Mouse (Mus musculus) kidney, embryonic 14.5 days (tissue): Measurements from ENCODE around the gene Mrps21. TPM values are rescaled to one million over a fixed set of nuclear protein-coding genes. Genes with fewer than 3 reads are reported as not detected.
"Not testable (repeated sequence)": the region's sequence is repeated elsewhere in the genome, so short reads cannot be mapped to it uniquely, and the experiment has no call there.

ENCODE experiments used
- ATAC-seq: fragments of 200-750 bp; cut with Nextera tagmentation; 2 replicates; pipeline ENCODE4 v1.8.0; 2017; ENCODE audit warnings: moderate number of reproducible peaks, mild to moderate bottlenecking, moderate TSS enrichment, moderate library complexity; ENCODE audit not compliant: low FRiP score, low TSS enrichment
- H3K27ac ChIP-seq: fragments of 300-500 bp; sonication (generic); 2 replicates; pipeline ENCODE4 v1.5.1; 2014; ENCODE audit warnings: low read depth, mild to moderate bottlenecking, low read length, moderate library complexity, mixed read lengths
- H3K27me3 ChIP-seq: fragments of 300-500 bp; sonication (generic); 2 replicates; pipeline ENCODE4 v1.6.1; 2014; ENCODE audit warnings: mild to moderate bottlenecking, low read length; ENCODE audit not compliant: control insufficient read depth, insufficient read depth
- H3K36me3 ChIP-seq: fragments of 300-500 bp; sonication (generic); 2 replicates; pipeline ENCODE4 v1.6.1; 2014; ENCODE audit warnings: low read length, mixed read lengths; ENCODE audit not compliant: control insufficient read depth, insufficient read depth
- H3K4me1 ChIP-seq: fragments of 300-500 bp; sonication (generic); 2 replicates; pipeline ENCODE4 v1.6.1; 2014; ENCODE audit warnings: low read length, mixed read lengths; ENCODE audit not compliant: control insufficient read depth, insufficient read depth
- H3K4me2 ChIP-seq: fragments of 300-500 bp; sonication (generic); replicated peaks from 2 replicates; pipeline ENCODE4 v1.6.1; 2014; ENCODE audit warnings: low read depth, mild to moderate bottlenecking, low read length
- H3K4me3 ChIP-seq: fragments of 300-500 bp; sonication (generic); 2 replicates; pipeline ENCODE4 v1.5.1; 2014; ENCODE audit warnings: mild to moderate bottlenecking, low read length
- H3K9ac ChIP-seq: fragments of 300-500 bp; sonication (generic); 2 replicates; pipeline ENCODE4 v1.6.1; 2014; ENCODE audit warnings: low read depth, mild to moderate bottlenecking, low read length, moderate library complexity
- H3K9me3 ChIP-seq: fragments of 300-500 bp; sonication (generic); 2 replicates; pipeline ENCODE4 v1.6.1; 2016; ENCODE audit warnings: low read length; ENCODE audit not compliant: control insufficient read depth
- WGBS: fragments of 180-500 bp; shearing (Covaris S2); extraction: QIAGEN DNeasy Blood & Tissue Kit; methylation state at CpG from one replicate; pipeline ENCODE4 v1.1.7; 2014; 5-methylcytosine and 5-hydroxymethylcytosine counted together
- polyA plus RNA-seq: library from polyadenylated mRNA; unstranded; fragments of >200 nt; fragmentation: Nextera tagmentation; extraction: Ambion mirVana; gene quantifications from 2 replicates; pipeline ENCODE4 v1.2.1, GENCODE M21; 2014

Gene Mrps21
- polyA plus RNA-seq, result 377 and 496 TPM in 2 replicates

DNA sequence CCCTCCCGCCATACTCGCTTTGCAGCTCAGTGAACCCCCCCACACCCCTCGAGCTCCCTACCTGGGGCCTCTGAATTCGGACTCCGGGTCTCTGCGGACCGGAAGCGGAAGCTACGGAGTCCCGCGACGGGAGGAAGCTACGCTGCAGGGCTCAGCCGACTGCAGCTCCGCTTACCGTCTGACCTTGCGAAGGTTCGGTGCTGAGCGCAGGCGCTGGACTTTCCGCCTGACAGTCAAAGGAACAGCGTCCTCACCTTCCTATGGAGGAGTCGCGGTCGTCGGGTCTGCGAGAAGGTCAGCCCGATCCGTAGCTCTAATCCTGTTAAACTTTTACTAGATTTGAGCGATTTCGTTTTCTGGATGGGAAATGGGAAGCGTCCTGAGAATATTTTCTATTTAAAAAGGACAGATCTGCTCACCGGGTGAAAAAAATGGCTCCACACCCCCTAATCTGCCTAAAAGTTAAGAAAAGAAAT, at the start of gene Mrps21:
TSS of gene Mrps21 (minus strand) at position 128 of the 476 bp plus-strand sequence.
- Histone ChIP-seq H3K4me3 (peak within 1 kb of the TSS; percentile 79), H3K9ac (peak within 1 kb of the TSS; percentile 83), H3K27ac (peak within 1 kb of the TSS; percentile 77), H3K36me3 (peaks cover 23% of the 10 kb centered on the region), H3K4me1 (peaks cover 10% of the 10 kb centered on the region; the same call in 1 of the 2 replicates), H3K27me3 (no peaks in the 10 kb centered on the region), H3K9me3 (no peaks in the 10 kb centered on the region), H3K4me2 (peak within 1 kb of the TSS; percentile 68)
- peak; percentile 94 for ATAC-seq
- WGBS, result under 1% methylated on average over 33 of the region's 33 CpGs

DNA sequence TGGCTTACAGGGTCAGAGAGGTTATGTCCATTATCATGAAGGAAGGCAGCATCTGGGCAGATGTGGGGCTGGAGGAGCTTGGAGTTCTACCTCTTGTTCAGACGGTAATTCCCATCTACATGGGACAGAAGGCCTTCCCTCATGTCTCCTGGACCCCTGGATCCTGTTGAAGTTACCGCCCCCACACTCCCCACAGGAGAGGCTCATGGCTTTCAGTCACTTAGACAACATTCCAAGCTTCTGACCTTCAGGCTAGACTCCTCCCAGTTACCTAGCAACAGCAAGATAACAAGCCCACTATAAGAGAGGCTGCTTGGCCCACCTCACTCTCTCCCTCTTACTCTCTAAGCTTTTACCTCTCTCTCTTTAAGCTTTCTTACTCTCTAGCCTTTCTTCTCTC, 49.2 kb upstream of the Mrps21 start:
- H3K36me3 ChIP-seq, H3K4me1 ChIP-seq, H3K4me3 ChIP-seq, H3K9me3 ChIP-seq, ATAC-seq, H3K9ac ChIP-seq, H3K27ac ChIP-seq, H3K4me2 ChIP-seq, H3K27me3 ChIP-seq: not testable (repeated sequence)
- WGBS, result 48% methylated on average over 2 of the region's 2 CpGs

DNA sequence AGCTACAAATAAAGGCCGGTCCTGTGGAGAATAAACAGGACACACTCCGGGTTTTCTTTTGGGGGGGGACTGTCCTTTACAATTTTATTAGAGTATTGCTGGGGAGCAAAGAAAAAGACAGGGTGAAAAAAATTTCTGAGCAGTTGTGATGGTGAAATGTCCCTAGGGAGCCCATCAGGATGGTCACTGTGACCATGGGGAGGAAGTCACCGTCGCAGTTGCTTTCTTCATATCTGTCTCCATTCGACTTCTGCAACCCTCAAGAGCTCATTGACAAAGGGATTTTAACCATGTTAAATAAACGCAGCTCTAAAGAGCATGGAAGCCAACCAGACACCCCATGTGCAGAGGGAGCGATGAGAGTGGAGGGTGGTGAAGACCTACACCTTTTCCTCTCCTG, 45.4 kb upstream of the Mrps21 start:
- no peak overlapping the region for H3K4me3 ChIP-seq
- WGBS, result 77% methylated on average over 7 of the region's 7 CpGs
- no peaks in the 10 kb centered on the region for H3K4me1 ChIP-seq
- H3K4me2 ChIP-seq, result no peak overlapping the region
- no peaks in the 10 kb centered on the region for H3K9me3 ChIP-seq
- H3K36me3 ChIP-seq, result no peaks in the 10 kb centered on the region
- H3K27me3 ChIP-seq, result no peaks in the 10 kb centered on the region
- H3K27ac ChIP-seq, result no peak overlapping the region
- no peak overlapping the region for H3K9ac ChIP-seq
- no peak for ATAC-seq

DNA sequence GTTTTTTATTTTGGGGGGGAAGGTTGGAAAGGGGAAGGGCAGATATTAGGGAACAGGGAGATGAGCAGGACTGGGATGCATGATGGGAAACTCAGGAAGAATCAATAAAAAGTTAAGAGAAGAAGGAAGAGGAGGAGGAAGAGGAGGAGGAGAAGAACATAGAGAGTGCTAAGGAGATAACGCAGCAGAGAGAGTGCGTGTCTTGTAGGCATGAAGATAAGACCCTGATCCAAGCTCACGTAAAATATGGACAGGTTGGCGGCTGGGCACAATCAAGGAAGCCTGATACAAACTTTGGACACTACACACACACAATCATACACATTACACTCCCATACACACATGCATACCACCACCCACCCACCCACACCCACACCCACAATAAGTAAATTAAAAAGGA, 43.4 kb upstream of the Mrps21 start:
- no peaks in the 10 kb centered on the region for H3K27me3 ChIP-seq
- H3K4me3 ChIP-seq, result no peak overlapping the region
- no peaks in the 10 kb centered on the region for H3K9me3 ChIP-seq
- no peak overlapping the region for H3K4me2 ChIP-seq
- H3K27ac ChIP-seq, result no peak overlapping the region
- H3K4me1 ChIP-seq, result no peaks in the 10 kb centered on the region
- no peak for ATAC-seq
- no peak overlapping the region for H3K9ac ChIP-seq
- no peaks in the 10 kb centered on the region for H3K36me3 ChIP-seq
- 92% methylated on average over 4 of the region's 4 CpGs for WGBS

DNA sequence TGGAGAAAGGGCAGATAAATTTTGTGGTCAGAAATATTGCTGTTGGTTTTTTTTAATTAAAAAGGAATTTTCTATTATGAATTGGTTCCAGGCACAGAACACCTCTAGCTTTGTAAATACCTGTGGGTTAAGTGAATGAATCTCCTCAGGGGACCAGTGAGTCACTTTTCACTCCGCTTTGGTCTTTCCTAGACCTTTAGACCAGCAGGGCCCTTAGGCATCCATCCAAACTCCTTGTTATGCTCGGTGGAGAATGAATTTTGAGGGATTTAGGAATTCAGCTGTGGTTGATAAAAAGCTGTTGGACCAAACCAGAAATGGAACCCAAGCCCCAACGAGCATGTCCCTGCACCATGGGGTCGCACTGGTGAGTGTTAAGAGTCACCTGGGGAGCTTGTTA, 36.3 kb upstream of the Mrps21 start:
- no peaks in the 10 kb centered on the region for H3K36me3 ChIP-seq
- 56% methylated on average over 4 of the region's 4 CpGs for WGBS
- no peak overlapping the region for H3K9ac ChIP-seq
- H3K9me3 ChIP-seq, result no peaks in the 10 kb centered on the region
- H3K27ac ChIP-seq, result no peak overlapping the region
- no peaks in the 10 kb centered on the region for H3K27me3 ChIP-seq
- H3K4me3 ChIP-seq, result no peak overlapping the region
- no peak for ATAC-seq
- H3K4me2 ChIP-seq, result no peak overlapping the region
- peaks cover 29% of the 10 kb centered on the region; the same call in 1 of the 2 replicates for H3K4me1 ChIP-seq

DNA sequence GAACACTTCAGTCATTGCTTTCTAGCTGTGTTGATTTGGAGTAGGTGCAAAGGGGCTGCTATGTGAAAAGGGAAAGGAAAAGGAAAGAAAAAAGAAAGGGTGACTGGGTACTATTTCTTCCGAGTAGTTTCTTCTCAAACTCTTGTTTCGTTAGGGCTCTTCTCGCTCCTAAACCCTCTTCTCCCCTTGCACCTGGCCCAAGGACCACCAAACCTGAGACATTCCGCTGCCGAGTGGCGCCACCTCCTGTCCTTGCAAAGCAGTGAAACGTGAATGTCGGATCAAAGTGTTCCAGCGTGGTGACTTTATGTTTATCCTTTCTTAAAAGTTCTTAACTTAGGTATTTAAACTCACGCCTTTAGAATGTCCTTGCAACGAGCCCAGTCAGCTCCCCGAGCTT, 35.5 kb upstream of the Mrps21 start:
- H3K4me3 ChIP-seq, result peak overlapping the region; percentile 23

DNA sequence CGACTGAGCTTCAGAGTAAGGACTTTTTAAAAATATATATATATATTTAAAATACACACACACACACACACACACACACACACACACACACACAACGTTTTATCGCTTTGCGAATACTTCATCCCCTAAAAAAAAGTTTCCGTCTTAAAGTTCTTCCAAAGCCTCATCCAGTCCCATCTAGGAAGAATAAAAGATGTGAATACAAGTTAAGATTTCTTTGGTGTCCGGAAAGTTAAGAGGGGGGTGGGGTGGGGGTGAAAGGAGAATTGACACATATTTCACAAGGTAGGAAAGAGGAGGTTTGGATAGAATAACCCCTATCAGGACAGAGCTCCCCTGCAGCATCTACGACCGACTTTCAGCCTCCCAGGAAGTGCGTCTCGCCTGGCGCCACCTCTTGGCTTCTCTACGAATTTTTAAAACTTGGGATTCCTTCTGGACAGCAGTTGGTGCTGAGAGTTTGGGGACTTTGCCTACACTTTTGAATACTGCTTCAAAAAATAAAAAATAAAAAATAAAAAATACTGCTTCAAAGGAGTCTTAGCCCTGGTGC, 34.7 kb upstream of the Mrps21 start:
- under 1% methylated on average over 12 of the region's 12 CpGs for WGBS
- H3K4me3 ChIP-seq, result peak overlapping the region; percentile 36; the same call in 1 of the 2 replicates

More for the DNA sequence above, 35.5 kb upstream of the Mrps21 start:
- H3K27me3 ChIP-seq, result no peaks in the 10 kb centered on the region
- no peak for ATAC-seq
- H3K9ac ChIP-seq, result peak overlapping the region; percentile 8; the same call in 1 of the 2 replicates
- H3K27ac ChIP-seq, result no peak overlapping the region
- no peaks in the 10 kb centered on the region for H3K36me3 ChIP-seq
- H3K4me2 ChIP-seq, result peak overlapping the region; percentile 73
- no peaks in the 10 kb centered on the region for H3K9me3 ChIP-seq
- peaks cover 36% of the 10 kb centered on the region for H3K4me1 ChIP-seq
- under 1% methylated on average over 12 of the region's 12 CpGs for WGBS

DNA sequence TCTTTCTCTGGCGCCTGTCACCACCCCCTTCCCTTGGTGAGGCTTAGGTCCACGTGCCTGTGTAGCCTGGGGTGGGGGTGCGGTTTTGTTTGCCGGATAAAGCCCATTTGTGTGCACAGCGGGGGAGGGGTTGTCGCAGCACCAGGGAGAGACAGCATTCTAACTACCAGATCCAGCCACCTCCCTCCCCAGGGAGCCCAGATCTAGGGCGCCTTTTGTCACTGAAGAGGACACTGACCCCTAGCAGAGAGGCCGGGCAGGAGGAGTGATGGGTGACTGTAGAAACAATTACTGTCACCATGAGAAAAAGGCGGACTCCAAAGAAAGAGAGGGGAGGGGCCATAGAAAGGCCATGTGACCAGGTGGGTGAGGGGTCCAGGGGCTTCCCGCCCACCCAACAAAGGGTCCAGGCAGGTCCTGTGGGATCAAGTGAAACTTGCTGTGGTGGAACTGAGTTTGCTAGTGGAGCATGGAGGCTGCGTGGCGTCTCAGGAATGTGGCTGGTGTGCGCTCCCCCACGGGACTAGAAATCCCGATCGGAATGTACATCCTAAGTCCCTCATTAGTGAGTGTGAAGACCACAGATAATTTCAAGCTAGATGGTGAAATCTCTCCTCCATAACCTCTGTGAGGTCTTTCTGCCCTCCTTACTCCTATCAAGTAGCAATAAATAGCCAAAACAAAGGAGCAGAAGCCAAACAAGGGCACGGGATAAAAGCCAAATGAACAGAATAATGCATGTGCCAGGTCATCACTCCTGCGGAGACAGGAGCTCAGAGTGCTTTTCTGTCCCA, 34.0 kb upstream of the Mrps21 start:
- H3K27ac ChIP-seq, result 0 out of 2 replicates have a peak overlapping the region, but pooled peaks have one; percentile 20
- ATAC-seq, result peak; percentile 51
- H3K4me2 ChIP-seq, result peak overlapping the region; percentile 73
- H3K4me1 ChIP-seq, result peaks cover 40% of the 10 kb centered on the region
- under 1% methylated on average over 18 of the region's 18 CpGs for WGBS
- H3K9ac ChIP-seq, result peak overlapping the region; percentile 52; the same call in 1 of the 2 replicates
- H3K4me3 ChIP-seq, result peak overlapping the region; percentile 36
- H3K27me3 ChIP-seq, result no peaks in the 10 kb centered on the region
- H3K9me3 ChIP-seq, result no peaks in the 10 kb centered on the region
- H3K36me3 ChIP-seq, result no peaks in the 10 kb centered on the region

More for the DNA sequence above, 34.7 kb upstream of the Mrps21 start:
- Histone ChIP-seq H3K4me1 (peaks cover 40% of the 10 kb centered on the region), H3K27me3 (no peaks in the 10 kb centered on the region), H3K27ac (no peak overlapping the region), H3K9me3 (no peaks in the 10 kb centered on the region), H3K4me2 (peak overlapping the region; percentile 73), H3K36me3 (no peaks in the 10 kb centered on the region), H3K9ac (peak overlapping the region; percentile 52; the same call in 1 of the 2 replicates)
- no peak for ATAC-seq

DNA sequence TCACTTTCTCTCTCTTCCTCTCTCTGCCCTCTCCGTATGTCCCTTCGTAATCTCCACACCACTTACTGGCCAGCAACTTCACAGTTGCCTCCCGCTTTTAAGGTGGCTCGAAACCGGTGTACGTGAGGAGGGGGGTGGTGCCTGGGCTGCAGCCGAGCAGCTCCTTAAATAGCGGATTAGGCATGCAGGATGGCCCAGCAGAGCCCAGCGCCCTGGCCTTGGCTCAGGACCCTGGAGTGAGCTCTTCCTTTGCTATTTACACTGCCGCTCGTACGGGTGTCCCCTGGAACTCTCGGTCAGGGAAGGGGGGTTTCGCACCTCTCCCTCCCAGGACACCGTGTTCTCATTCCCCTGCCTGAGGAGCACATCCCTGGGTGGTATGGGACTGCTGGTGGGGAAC, 33.2 kb upstream of the Mrps21 start, which contains the start of gene Car14:
TSS of gene Car14 (minus strand) at position 124 of the 400 bp plus-strand sequence.
- H3K9ac ChIP-seq, result peak within 1 kb of the TSS; percentile 52
- peak; percentile 25 for ATAC-seq

More for the DNA sequence above, 33.2 kb upstream of the Mrps21 start, which contains the start of gene Car14:
- Histone ChIP-seq H3K27me3 (no peaks in the 10 kb centered on the region), H3K36me3 (no peaks in the 10 kb centered on the region), H3K4me2 (peak within 1 kb of the TSS; percentile 73), H3K27ac (peak within 1 kb of the TSS; percentile 37; the same call in 1 of the 2 replicates), H3K4me3 (peak within 1 kb of the TSS; percentile 36), H3K4me1 (peaks cover 40% of the 10 kb centered on the region), H3K9me3 (no peaks in the 10 kb centered on the region)
- 1% methylated on average over 15 of the region's 15 CpGs for WGBS
